Mouse (Mus musculus) hindbrain, embryonic 12.5 days (tissue): ENCODE measurements around the gene Ppp2r5b. TPM values are rescaled to one million over a fixed set of nuclear protein-coding genes. Genes with fewer than 3 reads are reported as not detected.

Source experiments
- ATAC-seq: fragments of 200-750 bp; cut with Nextera tagmentation; 2 replicates; pipeline ENCODE4 v1.8.0; 2017; ENCODE audit warnings: moderate TSS enrichment; ENCODE audit not compliant: low FRiP score
- H3K27ac ChIP-seq: fragments of 300-500 bp; sonication (generic); 2 replicates; pipeline ENCODE4 v1.5.1; 2016; ENCODE audit warnings: mild to moderate bottlenecking
- H3K27me3 ChIP-seq: fragments of 300-500 bp; sonication (generic); 2 replicates; pipeline ENCODE4 v1.6.1; 2016; ENCODE audit warnings: mild to moderate bottlenecking
- H3K36me3 ChIP-seq: fragments of 300-500 bp; sonication (generic); 2 replicates; pipeline ENCODE4 v1.6.1; 2016; ENCODE audit warnings: mild to moderate bottlenecking
- H3K4me1 ChIP-seq: fragments of 300-500 bp; sonication (generic); 2 replicates; pipeline ENCODE4 v1.6.1; 2016
- H3K4me2 ChIP-seq: fragments of 300-500 bp; sonication (generic); replicated peaks from 2 replicates; pipeline ENCODE4 v1.6.1; 2016; ENCODE audit warnings: mild to moderate bottlenecking
- H3K4me3 ChIP-seq: fragments of 300-500 bp; sonication (generic); 2 replicates; pipeline ENCODE4 v1.5.1; 2016; ENCODE audit warnings: mild to moderate bottlenecking
- H3K9ac ChIP-seq: fragments of 300-500 bp; sonication (generic); 2 replicates; pipeline ENCODE4 v1.6.1; 2016; ENCODE audit warnings: mild to moderate bottlenecking, moderate library complexity
- H3K9me3 ChIP-seq: fragments of 300-500 bp; sonication (generic); replicated peaks from 2 replicates; pipeline ENCODE4 v1.6.1; 2016; ENCODE audit warnings: mild to moderate bottlenecking
- WGBS: fragments of 180-500 bp; shearing (Covaris S2); methylation state at CpG from one replicate; pipeline ENCODE4 v1.1.7; 2016; 5-methylcytosine and 5-hydroxymethylcytosine counted together
- polyA plus RNA-seq: library from polyadenylated mRNA; unstranded; fragments of >200 nt; fragmentation: Nextera tagmentation; extraction: Ambion mirVana; gene quantifications from 2 replicates; pipeline ENCODE4 v1.2.1, GENCODE M21; 2016

Ppp2r5b gene
- 66.3 and 72.2 TPM in 2 replicates for polyA plus RNA-seq

DNA sequence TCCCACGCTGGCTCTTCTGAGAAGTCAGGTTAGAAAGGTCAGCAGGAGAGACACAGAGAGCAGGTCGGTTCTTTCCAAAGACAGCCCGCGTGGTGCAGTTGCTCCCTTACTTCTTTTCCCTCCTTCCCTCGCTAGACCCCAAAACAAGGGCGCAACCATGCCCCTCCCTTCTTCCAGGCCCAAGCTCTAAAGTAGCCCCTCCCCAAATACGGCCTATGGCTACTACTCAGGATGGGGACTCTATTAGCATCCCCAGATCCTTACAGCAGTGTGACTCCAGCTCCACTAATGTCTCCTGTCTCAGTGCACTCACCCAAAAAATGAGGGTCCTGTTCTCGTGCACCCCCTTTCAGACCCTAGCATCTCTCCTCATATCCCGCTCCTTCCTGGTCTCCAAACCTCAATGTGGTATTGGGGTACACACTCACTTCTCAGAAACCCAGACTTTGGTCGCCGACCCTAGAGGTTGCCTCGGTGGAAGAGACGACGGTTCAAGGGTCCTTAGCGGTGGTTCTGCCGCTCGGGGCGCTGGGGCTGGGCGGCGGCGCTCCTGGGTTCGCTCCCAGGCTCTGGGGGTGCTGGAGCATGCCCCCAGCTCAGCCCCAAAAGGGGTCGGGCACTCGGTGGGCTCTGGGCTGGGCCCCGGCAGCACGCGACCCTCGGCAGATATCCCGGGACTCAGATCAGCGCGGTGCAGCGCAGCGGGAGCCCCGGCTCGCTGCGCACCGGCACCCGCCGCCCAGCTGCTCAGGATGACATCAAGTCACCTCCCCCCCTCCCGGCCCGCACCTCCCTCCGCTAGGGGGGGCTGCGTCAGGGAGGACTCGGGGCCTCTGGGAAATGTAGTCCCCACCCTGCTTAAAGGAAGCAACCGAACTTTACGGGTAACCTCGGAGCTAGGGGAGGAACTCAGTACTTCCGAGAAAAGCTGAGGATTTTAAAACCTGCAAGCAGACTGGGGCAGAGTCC, at the start of gene Ppp2r5b:
TSS of gene Ppp2r5b (minus strand) at position 789 of the 969 bp plus-strand sequence.
- ATAC-seq = peak; percentile 93
- Histone ChIP-seq H3K9me3 (no peaks in the 10 kb centered on the region), H3K4me2 (peak within 1 kb of the TSS; percentile 75), H3K4me1 (peaks cover 16% of the 10 kb centered on the region), H3K9ac (peak within 1 kb of the TSS; percentile 86), H3K4me3 (peak within 1 kb of the TSS; percentile 66), H3K27me3 (no peaks in the 10 kb centered on the region), H3K36me3 (peaks cover 32% of the 10 kb centered on the region), H3K27ac (peak within 1 kb of the TSS; percentile 91)
- WGBS = 2% methylated on average over 38 of the region's 48 CpGs

DNA sequence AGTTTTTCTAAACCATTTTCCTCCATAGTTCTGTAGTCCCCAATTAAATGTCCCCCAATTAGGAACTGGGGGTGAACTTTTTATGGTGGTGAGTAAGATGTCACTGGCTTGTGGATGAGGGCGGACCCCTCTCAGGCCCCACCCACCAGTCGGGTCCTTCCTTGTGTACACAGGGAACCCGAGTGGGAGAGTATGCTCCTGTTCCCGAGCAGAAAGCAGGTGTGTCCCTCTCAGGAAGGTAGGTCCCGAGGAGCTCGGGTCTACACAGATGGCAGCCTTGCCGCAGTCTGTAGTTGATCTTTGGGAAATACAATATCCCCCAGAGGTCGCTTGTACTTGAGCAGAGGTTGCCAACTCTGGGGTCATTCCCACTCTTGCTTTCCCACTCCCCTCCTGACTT, 49.6 kb upstream of the Ppp2r5b start:
- H3K4me2 ChIP-seq = no peak overlapping the region
- H3K4me3 ChIP-seq = no peak overlapping the region
- 83% methylated on average over 8 of the region's 8 CpGs for WGBS
- no peak overlapping the region for H3K27ac ChIP-seq
- H3K4me1 ChIP-seq = 0 out of 2 replicates have a peak, but pooled peaks cover 7% of the 10 kb centered on the region
- ATAC-seq = no peak
- no peaks in the 10 kb centered on the region for H3K27me3 ChIP-seq
- no peak overlapping the region for H3K9ac ChIP-seq
- no peaks in the 10 kb centered on the region for H3K9me3 ChIP-seq
- H3K36me3 ChIP-seq = peaks cover 77% of the 10 kb centered on the region

DNA sequence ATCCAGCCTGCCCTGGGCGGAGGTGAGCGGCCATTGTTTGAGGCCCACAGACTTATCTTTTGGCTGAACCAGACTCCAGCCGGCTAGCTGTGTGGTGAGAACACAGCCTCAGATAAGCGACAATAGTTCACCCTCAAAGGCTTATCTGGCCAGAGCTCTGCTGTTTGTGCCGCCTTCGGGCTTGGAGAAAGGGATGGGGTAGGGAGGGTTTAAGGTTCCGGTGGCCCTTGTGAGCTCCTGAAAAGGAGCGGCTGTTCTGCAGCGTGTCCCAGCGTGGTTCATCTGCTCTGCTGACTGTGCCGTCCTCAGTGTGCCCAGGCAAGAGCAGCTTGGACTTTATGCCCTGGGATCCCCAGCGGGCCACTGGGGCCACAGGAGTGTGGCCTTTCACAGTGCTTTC, 48.8 kb upstream of the Ppp2r5b start:
- Histone ChIP-seq H3K9me3 (no peaks in the 10 kb centered on the region), H3K9ac (no peak overlapping the region), H3K36me3 (peaks cover 77% of the 10 kb centered on the region), H3K4me2 (no peak overlapping the region), H3K27me3 (no peaks in the 10 kb centered on the region), H3K4me1 (peaks cover 15% of the 10 kb centered on the region), H3K4me3 (no peak overlapping the region), H3K27ac (no peak overlapping the region)
- WGBS = 87% methylated on average over 12 of the region's 12 CpGs
- ATAC-seq = no peak

DNA sequence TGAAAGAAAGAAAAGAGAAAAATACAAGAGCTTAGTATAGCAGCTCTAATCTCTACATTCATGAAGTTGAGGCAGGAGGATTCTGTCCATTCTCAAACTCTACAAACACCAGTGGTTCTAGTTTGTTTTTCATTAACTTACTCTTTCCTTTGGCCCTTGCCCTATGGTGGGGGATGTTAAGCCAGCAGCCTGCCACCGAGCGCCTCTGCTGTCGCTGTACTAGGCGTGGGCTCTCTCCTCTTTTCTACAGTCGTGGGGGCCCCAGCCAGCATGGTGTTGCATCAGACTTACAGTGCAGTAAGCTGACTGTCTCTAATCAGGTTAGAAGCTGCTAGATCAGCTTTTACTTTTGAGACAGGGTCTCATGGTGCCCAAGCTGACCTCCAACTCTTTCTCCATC, 47.3 kb upstream of the Ppp2r5b start:
- Histone ChIP-seq H3K27ac (no peak overlapping the region), H3K36me3 (peaks cover 78% of the 10 kb centered on the region), H3K4me2 (no peak overlapping the region), H3K27me3 (no peaks in the 10 kb centered on the region), H3K4me1 (peaks cover 30% of the 10 kb centered on the region), H3K9ac (no peak overlapping the region), H3K9me3 (no peaks in the 10 kb centered on the region), H3K4me3 (no peak overlapping the region)
- ATAC-seq = no peak
- WGBS = 94% methylated on average over 5 of the region's 5 CpGs

DNA sequence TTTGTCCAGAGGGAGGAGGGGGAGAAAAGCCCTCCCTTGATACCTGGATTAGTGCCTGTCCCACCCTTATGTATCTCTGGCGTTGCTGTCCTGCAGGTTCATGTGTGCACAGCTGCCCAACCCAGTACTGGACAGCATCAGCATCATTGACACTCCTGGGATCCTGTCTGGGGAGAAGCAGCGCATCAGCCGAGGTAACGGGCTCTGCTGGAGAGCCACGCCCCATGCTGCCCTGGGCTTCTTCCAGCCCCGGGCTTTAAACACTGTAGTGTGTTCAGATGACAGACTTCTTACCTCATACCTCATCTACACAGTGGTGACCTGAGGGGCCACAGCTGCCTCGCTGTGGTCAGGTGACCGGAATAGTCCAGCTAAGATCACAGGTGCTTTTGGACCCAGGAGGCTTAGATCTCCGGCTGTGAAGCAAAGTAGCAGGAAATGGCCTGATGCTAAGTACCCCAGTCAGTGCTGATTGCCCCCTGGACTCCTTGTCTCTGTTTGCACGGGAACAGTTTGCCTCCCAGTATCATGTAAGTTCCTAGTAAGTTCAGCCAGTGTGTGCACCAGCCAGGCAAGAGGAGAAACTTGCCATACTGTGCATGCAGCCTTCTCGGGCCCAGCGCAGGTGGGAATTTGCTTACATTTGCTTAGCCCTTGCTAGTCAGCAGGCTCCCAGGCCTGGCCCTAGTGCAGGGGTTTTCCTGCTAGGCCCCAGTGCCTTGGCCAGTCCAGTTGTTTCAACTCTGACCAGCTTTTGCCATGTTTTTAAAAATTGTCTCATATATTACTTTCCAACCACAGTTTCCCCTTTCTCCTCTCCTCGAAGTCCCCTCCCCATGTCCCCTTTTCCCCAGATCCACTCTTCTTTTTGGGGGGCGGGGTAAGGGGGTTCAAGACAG, 45.7 kb upstream of the Ppp2r5b start:
- Histone ChIP-seq H3K4me2 (no peak overlapping the region), H3K36me3 (peaks cover 67% of the 10 kb centered on the region), H3K4me1 (peaks cover 31% of the 10 kb centered on the region), H3K27ac (no peak overlapping the region), H3K4me3 (no peak overlapping the region), H3K9ac (no peak overlapping the region), H3K9me3 (no peaks in the 10 kb centered on the region), H3K27me3 (no peaks in the 10 kb centered on the region)
- 90% methylated on average over 14 of the region's 14 CpGs for WGBS
- no peak for ATAC-seq

DNA sequence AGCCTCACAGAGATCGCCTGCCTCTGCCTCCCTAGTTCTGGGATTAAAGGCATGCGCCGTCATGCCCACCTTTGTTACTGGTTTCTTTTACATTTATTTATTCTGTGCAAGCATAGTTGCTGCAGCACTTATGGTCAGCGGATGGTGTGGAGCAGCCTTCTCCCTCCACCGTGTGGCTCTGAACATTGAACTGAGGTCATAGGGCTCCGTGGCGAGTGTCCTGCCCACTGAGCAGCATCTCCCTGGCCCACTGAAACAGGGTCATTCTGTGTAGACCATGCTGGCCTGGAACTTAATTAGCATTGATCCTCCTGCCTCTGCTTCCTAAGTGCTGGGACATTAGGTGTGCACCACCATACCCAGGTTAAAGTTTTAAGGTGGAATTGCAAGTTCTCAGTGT, 44.9 kb upstream of the Ppp2r5b start:
- Histone ChIP-seq H3K9me3 (no peaks in the 10 kb centered on the region), H3K4me3 (no peak overlapping the region), H3K4me1 (peaks cover 34% of the 10 kb centered on the region), H3K36me3 (peaks cover 60% of the 10 kb centered on the region), H3K27me3 (no peaks in the 10 kb centered on the region), H3K4me2 (no peak overlapping the region), H3K9ac (no peak overlapping the region), H3K27ac (no peak overlapping the region)
- 87% methylated on average over 7 of the region's 7 CpGs for WGBS
- no peak for ATAC-seq

DNA sequence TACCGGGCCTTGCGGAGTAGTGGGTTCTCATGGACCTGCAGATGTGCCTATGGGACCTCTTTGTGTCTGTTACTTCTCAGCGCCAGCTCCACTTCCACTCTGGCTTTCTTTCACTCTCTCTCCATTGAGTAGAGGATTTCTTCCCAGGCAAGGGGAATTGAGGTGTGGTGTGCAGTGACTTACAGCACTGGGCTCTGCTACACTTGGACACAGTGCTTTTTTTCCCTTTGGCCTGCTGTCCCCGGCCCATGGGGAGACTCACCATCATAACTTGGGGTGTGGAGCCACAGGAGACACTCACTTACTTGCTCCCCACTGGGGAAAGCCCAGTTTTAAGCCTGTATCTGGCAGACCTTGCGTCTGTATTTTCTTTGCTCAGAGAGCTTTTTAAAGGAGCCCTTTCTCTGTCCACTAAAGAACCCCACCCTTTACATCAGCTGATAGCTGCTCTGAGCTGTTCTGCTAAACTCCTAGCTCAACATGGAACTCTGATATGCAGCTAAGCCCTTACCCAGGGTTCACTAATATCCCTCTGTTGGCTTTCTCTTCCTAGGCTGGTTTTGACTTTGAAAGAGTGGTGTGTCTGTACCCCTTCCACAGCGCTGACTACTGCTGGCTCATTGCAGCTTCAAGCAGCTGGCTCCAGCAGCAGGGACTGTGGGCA, 43.9 kb upstream of the Ppp2r5b start:
- H3K9ac ChIP-seq = peak overlapping the region; percentile 82; the same call in 1 of the 2 replicates
- H3K36me3 ChIP-seq = peaks cover 51% of the 10 kb centered on the region
- H3K4me1 ChIP-seq = peaks cover 39% of the 10 kb centered on the region
- no peak for ATAC-seq
- peak overlapping the region; percentile 78 for H3K4me2 ChIP-seq
- no peaks in the 10 kb centered on the region for H3K9me3 ChIP-seq
- peak overlapping the region; percentile 14; the same call in 1 of the 2 replicates for H3K4me3 ChIP-seq
- 90% methylated on average over 6 of the region's 6 CpGs for WGBS
- no peak overlapping the region for H3K27ac ChIP-seq
- H3K27me3 ChIP-seq = no peaks in the 10 kb centered on the region

DNA sequence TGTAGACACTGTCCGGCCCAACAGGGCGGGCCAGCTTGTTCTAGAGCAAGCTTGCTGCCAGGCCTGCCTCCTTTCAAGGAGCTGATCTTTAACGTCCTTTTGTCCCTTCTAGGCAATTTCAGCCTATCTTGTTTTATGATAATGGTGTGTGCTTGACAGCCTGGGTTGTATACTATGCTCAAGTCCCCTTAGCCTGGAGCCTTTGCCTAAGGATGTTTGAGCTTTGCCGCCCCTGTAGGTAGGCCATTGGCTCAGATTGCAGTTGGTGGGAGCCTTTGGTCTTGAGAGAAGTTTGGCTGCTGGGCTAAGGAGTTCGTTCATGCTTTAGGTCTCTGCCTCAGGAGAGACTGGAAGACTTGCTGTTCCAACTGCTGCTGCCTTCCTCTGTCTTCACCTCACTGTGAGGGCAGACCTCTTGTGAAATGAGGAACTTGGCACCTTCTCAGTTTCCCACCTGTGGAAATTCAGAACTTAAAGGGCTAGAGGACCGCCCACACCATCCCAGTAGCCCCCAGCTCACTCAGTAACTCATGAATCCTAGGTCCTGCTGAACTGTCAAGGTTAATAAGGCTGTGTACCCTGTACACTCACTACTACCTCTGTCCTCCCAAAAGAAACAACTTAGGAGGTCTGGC, 42.9 kb upstream of the Ppp2r5b start:
- 47% methylated on average over 6 of the region's 6 CpGs for WGBS
- peaks cover 40% of the 10 kb centered on the region for H3K36me3 ChIP-seq
- H3K9me3 ChIP-seq = no peaks in the 10 kb centered on the region
- peaks cover 39% of the 10 kb centered on the region for H3K4me1 ChIP-seq
- peak overlapping the region; percentile 78 for H3K4me2 ChIP-seq
- H3K4me3 ChIP-seq = peak overlapping the region; percentile 88
- ATAC-seq = no peak
- peak overlapping the region; percentile 82 for H3K9ac ChIP-seq
- H3K27me3 ChIP-seq = no peaks in the 10 kb centered on the region
- no peak overlapping the region for H3K27ac ChIP-seq

DNA sequence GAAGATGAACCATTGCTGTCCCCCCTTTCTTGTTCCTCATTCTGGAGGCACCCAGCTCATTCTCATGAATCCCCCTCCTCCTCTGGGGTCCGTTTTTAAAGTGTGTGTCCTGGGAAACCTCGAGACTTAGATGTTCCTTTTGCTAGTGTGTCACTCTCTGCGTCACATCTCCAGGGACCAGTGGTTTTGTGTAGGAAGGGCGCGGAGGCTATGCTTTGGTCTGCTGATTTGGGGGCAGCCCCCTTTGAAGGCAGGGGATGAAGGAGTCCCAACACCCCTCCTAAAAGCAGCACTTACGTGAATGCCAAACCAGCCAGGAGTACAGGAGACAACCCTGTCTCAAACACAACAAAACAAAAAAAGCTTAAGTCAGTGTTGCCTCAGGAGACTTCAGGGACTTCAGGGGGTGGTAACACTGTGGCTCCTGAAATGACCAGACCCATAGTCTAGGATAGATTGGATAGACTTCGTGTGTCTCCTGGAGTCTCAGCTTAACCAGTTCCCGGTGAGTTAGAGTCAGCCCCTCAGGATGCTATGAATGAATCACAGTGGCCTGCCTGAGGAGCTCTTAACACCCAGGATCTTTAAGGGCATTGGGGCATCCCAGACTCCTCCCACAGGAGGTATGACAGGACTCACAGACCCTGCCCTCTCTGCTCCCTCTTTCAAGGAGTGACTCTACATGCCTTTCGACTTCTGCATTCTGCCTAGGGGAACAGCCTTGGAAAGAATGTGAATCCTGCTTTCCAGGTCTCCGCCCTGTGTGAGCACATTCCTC, 42.2 kb upstream of the Ppp2r5b start:
- H3K27me3 ChIP-seq = no peaks in the 10 kb centered on the region
- WGBS = 7% methylated on average over 10 of the region's 10 CpGs
- peak overlapping the region; percentile 88 for H3K4me3 ChIP-seq
- peak overlapping the region; percentile 0; the same call in 1 of the 2 replicates for H3K27ac ChIP-seq
- H3K4me1 ChIP-seq = peaks cover 39% of the 10 kb centered on the region
- H3K9ac ChIP-seq = peak overlapping the region; percentile 82
- no peaks in the 10 kb centered on the region for H3K9me3 ChIP-seq
- peaks cover 33% of the 10 kb centered on the region for H3K36me3 ChIP-seq
- peak overlapping the region; percentile 78 for H3K4me2 ChIP-seq
- ATAC-seq = no peak

DNA sequence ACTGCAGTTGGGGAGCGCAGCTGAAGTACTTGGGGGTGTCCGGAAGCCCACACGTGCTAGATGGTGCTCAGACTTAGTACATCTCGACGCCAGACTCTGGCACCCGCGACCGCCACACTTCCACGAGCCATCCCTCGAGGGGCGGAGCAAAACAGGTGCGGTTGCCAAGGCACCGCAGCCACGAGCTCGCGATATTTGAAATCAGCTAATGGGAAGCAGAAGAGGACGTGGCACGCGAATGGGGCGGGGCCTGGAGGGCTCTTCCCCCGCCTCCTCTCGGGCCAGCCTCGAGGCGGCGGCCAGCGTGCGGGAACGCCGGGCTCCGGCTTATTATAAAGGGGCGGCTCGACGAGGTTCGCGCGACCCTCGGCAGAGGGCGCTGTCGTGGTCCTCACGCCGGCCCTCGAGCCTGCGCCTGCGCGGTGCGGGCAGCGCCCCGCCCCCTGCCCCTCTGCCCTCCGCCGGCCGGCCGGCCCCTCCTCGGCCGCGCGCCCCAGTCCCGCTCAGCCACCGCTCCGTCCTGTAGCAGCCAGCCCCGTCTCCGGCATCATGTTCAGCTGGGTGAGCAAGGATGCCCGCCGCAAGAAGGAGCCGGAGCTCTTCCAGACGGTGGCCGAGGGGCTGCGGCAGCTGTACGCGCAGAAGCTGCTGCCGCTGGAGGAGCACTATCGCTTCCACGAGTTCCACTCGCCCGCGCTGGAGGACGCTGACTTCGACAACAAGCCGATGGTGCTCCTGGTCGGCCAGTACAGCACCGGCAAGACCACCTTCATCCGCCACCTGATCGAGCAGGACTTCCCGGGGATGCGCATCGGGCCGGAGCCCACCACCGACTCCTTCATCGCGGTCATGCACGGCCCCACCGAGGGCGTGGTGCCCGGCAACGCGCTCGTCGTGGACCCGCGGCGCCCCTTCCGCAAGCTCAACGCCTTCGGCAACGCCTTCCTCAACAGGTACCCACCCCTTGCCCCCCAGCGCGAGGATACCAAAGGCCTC, 41.1 kb upstream of the Ppp2r5b start, which contains the start of gene Ehd1:
TSS of gene Ehd1 (plus strand) at position 300 of the 996 bp plus-strand sequence.
- H3K27me3 ChIP-seq = no peaks in the 10 kb centered on the region
- no peaks in the 10 kb centered on the region for H3K9me3 ChIP-seq
- peaks cover 39% of the 10 kb centered on the region for H3K4me1 ChIP-seq
- under 1% methylated on average over 88 of the region's 106 CpGs for WGBS
- peaks cover 22% of the 10 kb centered on the region for H3K36me3 ChIP-seq
- H3K9ac ChIP-seq = peak within 1 kb of the TSS; percentile 82
- H3K4me3 ChIP-seq = peak within 1 kb of the TSS; percentile 88
- H3K4me2 ChIP-seq = peak within 1 kb of the TSS; percentile 78
- peak within 1 kb of the TSS; percentile 80 for H3K27ac ChIP-seq
- ATAC-seq = peak; percentile 94
